Mouse (Mus musculus): ENCODE data around the gene Ntrk3.

- no peak for TF ChIP-seq CTCF (IDR thresholded peaks at IDR 0.05; ENCODE audit: borderline replicate concordance, insufficient read depth, low read depth, low read length)
- no peak for TF ChIP-seq POLR2A (IDR thresholded peaks at IDR 0.05; ENCODE audit: borderline replicate concordance, insufficient read depth, low read length)
Measured at GRCm38 (mm10) chr7:78515042-78515609, 222.7 kb downstream of the Ntrk3 start.

Measured in cerebellum, adult 2 months (tissue).